Mouse (Mus musculus): Measurements from ENCODE around the gene Ankrd17.
A peak's percentile ranks its signal among the peaks of the same experiment; 100 is the strongest.

Ankrd17 gene

DNA sequence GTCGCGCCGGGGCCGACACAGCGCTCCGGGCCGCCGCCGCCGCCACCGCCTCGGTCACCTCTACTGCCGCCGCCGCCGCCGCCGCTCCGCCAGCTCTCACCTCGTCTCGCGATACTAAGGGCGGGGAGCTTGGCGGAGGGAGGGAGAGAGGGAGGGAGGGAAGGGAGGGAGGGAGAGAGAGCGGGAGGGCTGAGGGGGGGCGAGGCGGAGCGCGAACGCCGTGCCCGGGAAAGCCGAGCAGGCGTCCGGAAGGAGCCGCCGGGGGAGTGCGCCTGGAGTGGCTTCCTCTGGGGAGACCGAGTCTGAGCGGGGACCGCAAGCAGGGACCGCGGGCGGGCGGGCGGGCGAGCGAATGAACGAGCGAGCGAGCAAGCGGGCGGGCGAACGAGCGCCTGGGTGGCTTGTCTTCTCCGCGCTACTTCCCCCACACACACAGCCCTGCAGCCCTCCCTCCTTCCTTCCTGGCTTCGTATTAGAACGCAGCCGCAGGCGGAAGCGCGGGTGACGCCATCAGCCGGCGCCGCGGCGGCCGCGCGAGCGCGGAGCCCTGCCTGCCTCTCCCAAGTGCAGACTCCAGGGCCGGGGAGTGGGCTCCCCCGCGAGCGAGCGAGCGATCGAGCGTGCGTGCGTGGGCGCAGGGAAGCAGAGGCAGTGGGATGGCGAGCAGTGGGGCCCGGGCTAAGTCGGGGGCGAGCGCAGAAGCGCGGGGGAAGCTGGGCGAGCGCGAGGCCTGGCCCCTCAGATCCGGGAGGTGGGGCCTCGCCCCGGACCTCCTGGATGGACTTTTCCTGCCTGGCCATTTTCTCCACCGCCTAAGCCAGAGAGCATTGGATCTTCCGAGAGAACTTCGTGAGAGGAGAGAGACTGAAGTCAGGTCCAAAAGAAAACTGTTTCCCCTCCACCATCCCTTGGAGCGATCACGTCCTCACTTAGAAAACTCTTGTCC is at the start of gene Ankrd17:
Gene Ankrd17, minus strand, starts transcription at position 457 of the 946 bp plus-strand sequence.
- peak; percentile 89 to 95 for DNase-seq

DNA sequence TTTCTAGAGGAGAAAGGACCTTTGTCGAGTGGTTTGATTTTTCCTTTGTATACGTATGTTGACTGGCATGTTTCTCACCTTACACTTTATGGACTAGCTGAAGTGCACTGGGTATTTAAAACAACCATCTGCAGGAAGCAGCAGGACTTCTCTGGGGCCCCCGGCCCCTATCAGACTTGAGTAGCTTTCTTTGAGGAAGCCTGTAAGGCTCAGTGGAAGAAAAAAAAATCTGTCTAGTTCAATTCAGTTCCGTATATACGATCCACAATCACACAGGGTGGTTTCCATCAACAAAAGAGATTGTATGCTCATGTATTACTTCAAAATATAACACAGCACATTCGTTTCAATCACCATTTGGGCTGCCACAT is 48.5 kb upstream of the Ankrd17 start:
- no peak for DNase-seq

DNA sequence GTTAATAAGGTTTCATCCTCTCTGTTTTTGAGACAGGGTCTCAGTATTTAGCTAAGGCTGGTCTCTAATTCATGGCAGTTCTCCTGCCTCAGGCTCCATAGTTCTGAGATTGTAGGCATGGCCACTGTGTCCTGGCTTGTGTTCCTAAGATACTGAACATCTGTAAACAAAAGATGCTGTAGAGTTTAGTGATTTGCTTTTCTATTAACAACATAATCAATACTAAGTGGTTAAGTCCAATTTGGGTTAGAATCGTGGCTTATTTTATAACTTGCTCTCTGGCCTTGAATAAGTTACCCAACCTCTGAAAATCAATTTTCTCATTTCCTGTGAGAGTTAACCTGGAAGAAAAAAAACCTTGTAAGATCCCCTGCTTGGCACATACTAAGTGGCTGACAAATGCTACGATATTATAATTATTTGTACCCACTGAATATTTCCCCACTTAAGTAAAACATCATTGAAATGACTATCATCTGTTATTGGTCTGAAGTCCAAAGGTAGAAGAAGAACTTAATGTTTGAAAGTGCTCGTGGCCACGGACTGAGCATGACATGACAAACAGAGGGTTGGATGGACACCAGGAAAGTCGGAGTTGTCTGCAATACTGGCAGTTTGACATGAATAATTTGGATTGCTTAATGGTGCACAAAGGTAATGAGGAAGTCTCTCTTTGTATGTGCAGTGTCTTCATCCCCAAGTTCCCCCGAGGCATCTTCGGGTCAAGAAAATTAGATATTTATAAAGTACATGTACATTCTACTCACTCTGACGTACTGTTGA is 48.0 kb upstream of the Ankrd17 start:
- no peak for DNase-seq

DNA sequence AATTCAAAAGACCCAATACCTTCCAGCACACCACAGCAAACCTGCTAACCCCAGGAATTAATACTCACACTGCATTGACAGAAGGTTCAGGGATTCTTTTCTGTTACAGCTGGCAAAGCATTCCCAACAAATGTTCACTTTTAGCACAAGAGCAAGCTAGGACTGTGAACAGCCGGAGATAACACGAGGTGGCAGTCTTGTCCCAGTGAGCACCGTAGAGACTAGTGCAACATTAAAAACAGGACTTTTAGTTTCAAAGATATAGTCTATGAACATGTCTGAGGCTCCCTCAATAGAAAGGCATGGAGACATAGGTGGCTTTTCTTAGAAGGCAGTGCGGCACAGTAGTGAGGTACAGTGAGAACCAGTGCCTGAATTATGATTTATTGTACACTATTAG is 38.8 kb upstream of the Ankrd17 start:
- peak; percentile 53 to 55 for DNase-seq

DNA sequence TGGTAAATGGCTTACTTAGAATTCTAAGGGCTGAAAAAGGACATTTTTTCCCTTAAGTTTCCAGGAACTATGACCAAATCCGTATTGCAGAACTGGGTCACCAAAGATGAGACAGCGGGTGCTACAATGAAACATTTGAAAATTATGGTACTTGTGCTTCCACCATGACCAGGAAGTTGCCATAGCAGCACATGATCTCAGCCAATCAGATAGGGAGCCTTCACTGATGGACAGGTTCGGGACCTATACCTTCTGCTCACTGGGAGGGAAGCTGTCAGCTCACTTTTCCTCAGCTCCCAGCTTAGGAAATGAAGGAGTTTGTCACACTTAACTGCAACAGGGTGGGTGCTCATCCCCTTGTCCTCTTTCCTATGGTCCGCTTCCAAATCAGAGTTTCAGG is 30.4 kb upstream of the Ankrd17 start:
- DNase-seq: no peak

DNA sequence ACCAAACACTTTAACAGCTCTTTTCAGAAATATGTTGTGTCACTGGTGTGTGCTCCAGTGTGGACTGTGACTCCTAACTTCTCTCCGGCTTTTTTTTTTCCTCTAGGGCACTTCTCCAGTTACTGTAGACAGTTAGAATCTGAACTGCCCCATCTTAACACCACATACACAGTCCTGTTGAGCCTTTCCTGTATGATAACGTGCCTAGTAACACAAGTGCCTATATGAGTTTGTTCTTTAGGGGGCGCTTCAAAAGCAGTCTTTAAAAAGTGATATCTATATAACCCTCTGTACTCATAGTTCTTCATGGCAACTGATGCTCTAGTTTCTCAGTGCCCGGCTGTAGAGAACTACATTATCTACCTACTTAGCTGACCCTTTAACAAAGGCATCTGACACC is 27.9 kb upstream of the Ankrd17 start:
- DNase-seq: no peak

DNA sequence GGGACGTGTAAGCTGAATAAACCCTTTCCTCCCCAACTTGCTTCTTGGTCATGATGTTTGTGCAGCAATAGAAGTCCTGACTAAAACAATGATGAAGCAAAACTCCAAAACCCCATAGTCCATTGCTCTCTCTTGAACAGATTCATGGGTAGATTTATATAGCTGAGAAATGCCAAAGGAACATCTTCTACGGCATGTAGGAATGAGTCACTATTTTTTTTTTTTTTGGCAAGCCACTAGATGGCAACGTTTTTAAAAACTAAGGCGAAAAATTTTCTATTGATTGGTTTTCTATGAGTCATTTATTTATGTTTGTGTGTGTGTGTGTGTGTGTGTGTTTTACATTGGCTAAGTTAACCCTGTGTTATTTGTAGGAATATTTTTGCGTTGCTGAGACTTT is 27.4 kb upstream of the Ankrd17 start:
- DNase-seq: no peak

DNA sequence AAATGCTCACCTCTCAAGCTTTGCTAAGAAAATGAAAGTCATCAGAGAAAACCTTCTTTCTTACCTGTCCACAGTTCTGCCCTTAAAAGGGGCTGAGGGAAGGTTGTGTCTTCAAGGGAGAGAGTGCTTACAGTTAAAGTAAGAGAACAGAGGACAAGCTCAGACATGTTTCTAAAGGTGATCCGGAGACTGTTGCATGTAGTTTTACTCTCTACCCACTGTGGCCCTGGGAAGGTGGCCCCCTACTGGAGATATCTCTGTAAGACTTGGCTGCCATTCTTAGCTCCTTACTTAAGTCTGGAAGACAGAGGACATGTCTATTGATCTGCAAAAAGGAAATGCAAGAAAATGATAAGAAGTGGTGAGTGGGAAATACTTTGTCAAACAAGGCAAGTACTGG is 16.7 kb upstream of the Ankrd17 start:
- peak in 1 of 2 experiments; percentile 48 for DNase-seq

DNA sequence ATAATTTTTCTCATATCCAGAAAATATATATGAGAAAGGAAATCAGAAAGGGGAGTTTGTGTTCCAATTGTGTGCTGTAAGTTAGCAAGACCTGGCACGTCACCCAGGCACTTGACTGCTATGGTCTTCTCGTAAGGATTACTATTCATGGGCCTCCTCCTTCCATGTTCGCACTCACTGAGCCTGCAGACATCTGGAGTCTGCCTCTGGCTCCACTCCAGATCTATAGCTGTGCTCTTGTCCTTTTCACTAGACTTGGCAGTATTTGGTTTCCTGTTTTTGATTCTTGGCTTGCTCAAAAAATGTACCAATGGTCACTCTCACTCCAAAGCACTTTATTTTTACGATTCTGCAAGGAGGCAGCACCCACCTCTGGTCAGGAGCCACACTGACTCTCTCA is 15.1 kb upstream of the Ankrd17 start:
- no peak for DNase-seq

DNA sequence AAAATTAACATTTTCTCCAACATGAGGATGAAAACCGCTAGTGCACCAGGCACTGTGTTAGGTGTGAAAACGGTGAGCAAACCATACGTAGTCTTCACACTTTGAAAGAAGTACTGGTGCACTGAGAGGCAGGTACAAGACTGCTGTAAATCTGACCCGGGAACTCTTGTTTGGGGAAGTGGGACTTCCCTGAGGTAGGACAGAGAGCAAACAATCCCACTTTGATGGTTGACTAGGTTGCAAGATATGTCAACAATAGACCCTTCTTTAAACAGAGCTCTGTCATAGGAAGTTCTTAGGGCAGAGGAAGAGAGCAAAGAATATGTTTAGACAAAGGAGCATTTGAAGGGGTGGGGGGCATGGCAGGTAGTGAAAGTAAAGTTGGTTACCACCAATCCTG is 7.3 kb upstream of the Ankrd17 start:
- no peak for DNase-seq

DNA sequence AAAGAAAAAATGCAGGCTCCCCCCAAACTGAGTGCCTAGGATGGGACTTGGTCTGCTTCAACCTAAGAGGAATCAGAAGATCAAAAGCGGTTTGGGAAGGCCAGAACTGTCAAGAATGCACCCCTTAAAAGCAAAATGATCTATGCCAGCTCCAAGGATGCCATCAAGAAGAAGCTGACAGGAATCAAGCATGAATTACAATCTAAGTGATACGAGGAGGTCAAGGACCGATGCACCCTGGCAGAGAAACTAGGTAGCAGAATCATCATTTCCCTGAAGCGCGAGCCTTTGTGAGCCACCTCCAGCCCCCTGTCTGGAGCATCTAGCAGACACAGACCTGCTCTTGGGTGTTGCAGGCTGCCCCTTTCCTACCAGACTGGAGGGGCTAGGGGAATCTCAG is 4.0 kb upstream of the Ankrd17 start:
- no peak for DNase-seq

DNA sequence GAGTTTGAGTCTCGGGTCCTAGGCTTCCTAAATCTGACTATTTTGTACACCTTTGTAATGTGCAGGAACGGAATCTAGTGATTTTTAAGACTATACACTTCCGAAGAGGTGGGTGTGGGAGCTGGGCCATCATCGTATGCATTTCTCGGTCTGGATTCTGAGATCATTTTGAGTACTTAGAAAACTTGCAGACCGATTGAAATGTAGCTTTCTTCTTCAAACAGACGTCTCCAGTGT is 608 bp upstream of the Ankrd17 start, which contains the start of gene Gm9958:
Gene Gm9958, plus strand, starts transcription at position 138 of the 237 bp plus-strand sequence.
- no peak for DNase-seq

DNA sequence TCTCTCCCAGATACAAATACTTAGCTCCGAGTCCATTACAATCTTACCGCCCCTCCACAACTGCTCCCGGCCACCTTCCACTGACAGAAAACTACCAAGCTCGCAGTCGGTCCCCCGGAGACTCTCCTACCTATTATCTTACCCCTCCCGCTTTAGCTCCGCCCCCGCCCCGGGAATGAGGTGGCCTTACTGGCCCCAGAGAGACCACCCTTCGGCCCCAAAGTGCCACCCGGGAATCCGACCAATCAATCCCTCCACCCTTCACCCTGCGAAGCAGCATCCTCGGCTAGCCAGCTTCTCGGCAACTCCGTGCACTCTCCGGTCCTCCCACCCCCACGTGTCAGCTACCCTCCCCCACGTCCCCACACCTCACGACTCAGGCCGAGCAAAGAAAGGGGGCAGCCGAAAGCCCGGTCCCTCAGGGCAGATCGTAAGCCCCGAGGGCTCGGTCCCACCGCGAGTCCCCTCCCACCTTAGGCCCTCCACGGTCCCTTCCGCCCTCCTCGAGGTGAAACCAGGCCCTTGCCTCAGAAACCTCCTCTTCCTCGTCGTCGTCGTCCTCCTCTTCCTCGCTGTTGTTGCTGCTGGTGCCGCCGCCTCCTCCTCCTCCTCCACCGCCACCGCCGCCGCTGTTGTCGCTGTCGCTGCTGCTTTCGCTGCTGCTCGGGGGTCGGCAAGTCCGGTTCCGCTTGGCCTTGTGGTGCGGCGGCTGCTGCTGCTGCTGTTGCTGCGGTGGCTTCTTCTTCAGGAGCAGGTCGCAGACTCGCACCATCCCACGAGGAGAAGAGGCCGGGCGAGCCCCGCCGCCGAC is 1.0 kb downstream of the Ankrd17 start:
- peak; percentile 60 to 79 for DNase-seq

DNA sequence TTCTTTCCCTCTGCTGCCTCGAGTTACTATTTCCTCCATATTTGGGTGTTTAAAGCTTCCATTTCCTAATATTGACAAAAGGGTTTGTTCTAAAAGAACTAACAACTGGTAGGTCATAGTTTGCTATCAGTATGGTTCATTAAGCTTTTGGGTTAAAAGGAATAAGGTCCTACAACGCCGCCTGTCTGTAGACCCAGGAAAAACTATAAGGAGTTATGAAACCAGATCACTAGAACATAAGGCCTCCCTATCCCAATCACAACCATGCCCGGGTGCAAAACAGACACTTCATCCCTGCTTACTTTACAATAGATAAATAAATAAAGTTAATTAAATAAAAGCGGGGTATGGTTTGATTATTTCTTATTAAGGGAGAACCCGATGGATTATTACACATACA is 1.9 kb downstream of the Ankrd17 start:
- peak; percentile 69 to 90 for DNase-seq

DNA sequence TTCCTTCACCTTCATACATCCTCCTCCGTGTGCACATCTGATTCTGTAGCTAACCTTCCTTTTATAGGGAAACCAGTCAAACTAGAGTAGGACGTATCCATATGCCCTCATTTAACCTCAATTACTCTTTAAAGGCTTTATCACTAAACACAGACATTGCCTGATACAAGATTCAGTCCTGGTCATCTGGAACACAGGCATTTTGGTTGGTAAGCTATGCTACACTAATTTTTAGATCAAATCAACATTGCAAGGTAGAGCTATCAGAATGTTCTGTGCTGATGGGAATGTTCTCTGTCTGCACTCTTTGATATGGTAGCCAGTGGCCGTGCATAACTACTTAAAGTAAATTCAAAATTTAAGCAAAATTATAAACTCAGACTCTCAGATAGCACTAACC is 10.6 kb downstream of the Ankrd17 start:
- DNase-seq: no peak

DNA sequence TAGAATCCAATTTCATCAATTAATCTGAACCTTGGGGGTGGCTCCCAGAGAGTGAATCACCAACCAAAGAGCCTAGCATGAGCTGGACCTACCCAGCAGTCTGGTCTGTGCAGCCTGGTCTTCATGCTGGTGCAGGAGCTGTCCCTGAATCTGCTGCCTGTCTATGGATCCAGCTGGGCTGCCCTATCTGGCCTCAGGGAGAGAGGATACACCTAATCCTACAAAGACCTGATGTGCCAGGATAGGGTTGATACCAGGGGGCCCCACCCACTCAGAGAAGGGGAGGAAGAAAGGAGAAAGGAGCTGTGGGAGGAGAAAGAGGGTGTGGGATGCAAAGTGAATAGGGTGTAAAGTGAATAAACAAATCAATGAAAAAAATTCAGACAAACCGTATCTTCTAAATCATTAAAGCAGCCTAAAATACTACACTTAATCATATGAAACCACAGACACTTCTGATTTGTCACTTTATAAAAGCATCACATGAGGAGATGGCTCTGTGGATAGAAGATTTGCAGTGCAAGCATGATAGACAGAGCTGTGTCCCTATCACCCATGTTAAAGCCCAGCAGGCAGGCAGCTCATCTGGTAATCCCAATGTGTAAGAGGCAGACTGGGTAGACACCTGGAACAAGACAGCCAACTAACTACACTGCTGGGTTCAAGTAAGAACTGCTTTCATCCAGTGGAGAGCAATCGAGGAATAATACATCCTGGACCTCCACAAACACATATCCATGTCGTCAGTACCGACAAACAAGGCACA is 12.6 kb downstream of the Ankrd17 start:
- DNase-seq: no peak

DNA sequence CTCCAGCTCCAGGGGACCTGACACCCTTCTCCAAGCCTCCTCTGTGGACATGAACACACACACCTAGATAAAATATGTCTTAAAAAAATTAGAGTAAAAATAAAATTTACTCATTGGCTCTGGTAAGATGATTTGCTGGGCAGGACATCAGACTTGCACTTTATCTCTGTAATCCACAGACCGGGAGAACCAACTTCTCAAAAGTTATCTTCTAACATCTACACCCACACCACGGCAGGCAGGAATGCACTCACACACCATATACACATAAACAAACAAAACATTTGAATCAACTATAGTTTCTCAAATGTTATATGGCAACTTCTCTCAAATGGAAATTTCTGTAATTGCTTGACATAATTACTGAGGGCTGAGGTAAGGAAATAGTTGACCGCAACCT is 19.5 kb downstream of the Ankrd17 start:
- no peak for DNase-seq

DNA sequence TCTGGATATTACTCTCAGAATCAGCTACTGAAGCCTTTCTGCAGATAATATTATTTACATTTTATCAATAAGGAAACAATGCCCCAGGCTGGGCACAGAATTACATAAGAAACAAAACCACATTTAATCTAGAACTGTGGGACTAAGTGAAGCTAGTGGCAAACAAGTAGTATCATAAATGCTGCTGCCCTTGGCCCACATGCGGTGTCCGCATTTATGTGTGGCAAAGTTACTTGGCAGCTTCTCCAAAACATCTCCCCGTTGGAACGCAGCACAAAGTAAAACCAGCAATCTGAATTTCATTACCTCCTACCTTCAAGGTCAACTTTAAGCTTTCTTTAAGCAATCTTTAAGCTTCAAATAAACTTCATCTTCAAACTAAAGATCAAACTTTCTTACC is 25.5 kb downstream of the Ankrd17 start:
- DNase-seq: no peak

DNA sequence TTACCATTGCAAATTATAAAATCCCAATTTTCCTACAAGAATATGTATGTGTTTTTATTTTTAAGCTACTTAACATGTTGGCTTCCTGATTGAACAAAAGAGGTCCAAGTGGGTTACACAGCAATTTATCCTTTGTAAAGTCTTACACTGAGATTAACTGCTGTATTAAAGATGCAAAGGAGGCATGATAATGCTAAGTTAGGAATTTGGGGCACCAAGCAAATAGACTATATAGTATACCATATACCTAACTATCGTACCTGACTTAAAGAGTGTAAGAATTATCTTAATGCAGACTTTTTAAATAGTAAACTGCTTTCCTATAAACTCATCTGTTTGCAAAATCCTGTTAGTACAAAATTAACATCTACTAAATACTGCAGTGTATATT is 26.4 kb downstream of the Ankrd17 start:
- no peak for DNase-seq

DNA sequence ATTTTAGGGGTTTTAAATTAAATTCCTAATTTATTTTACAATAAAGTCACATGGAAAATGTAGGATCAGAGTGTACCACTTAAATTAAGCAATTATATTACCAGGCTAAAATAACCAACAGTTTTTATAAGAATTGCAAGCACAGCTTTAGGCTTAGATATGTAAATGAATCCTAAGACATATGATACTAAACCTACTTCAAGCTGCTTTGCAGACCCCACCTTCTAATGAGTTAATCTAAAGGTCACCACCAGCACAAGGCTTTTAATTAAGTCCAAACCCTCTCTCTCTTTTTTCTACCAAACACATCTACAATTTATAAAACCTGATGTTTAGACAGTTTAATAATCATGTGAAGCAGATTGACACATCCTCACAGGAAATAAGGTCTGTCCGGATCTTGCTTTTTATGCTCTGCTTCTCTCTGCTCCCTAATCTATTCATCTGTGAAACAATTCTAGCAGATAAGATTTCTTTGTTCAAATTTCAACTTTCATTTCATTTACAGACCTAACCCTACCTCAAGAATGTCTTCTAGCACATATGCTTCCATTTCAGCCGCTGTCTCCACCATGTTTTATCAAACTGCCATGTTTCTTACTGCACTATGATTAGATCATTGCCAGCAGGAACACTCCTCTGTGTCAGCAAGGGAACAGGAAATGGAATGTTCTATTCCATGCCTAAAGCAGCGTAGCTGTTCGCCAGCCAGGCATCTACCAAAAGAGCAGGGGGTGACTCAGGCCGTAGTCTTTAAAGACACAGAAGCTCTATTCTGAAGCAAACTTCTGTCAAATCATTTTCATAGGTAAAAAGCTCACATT is 27.0 kb downstream of the Ankrd17 start:
- DNase-seq: peak; percentile 61 to 76
